Mouse (Mus musculus): ENCODE results near the gene Kcnj12.

GRCm38 (mm10) chr11:60975097-60975496 is 47.3 kb upstream of the Kcnj12 start:
- TF ChIP-seq POLR2A (IDR thresholded peaks at IDR 0.05; ENCODE audit: insufficient read depth, low read depth, low read length), result no peak
- no peak for TF ChIP-seq CTCF (IDR thresholded peaks at IDR 0.05)
- TF ChIP-seq EP300 (IDR thresholded peaks at IDR 0.05; ENCODE audit: insufficient read depth, low read depth, low read length), result no peak
